Mouse (Mus musculus) embryonic fibroblast, embryonic 13.5 days (primary cell): ENCODE data around the gene Podxl2.

Experiments used
- CTCF ChIP-seq: IDR thresholded peaks from 2 replicates; pipeline ENCODE4 v1.5.1; 2011; ENCODE audit warnings: mild to moderate bottlenecking, control low read depth, low read length, moderate library complexity, borderline replicate concordance; ENCODE audit not compliant: insufficient read depth
- POLR2A ChIP-seq: IDR thresholded peaks from 2 replicates; pipeline ENCODE4 v1.6.1; 2011; ENCODE audit warnings: low read depth, mild to moderate bottlenecking, control low read depth, low read length, moderate library complexity

GRCm38 (mm10) chr6:88871546-88871945 is 3.3 kb downstream of the Podxl2 start:
- TF ChIP-seq POLR2A (no peak), CTCF (no peak)
